21 mouse cellular contexts compared by ENCODE assay signal in the genomic region with DNA sequence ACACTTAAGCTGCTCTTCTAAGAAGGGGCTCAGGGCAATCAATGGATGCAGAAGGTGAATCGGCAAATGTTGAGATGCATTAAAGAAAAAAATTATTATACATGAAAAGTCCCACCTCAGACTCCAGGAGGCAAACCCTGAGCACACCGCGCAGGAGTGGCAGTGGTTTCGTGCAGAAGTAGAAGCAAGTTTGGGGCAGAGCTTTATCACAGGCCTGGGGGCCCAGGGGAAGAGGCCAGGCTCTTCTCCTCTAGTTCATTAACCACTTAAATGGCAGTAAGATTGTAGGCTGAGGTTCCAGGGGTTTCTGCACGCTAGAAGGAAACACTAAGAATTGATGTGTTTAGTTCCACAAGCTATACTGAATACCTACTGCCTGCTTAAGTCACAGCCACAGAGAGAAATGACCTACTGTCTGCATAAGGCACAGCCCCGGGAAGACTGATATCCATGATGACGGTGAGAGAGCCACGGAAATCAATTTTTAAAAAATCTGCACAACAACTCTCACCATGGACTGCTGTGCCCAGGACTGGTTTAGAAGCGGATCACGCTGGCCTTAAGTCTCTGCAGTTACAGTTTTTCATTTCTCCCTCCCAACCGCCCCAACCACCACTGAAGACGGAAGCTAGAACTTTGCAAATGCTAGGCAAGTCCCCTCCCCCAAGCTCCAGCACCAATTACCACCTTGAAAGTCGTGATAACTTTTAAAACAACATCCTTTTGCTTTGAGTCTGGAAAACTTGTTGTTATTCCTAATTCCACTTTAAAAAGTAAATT.
DNase-seq lines count a peak whose midpoint lies in the region; ATAC-seq lines count a peak whose summit lies in the region.
"Had no signal": no experiment of that assay in that cellular context is flagged by ENCODE, and none has a peak within 500 bp of the region (broad histone marks: within the 10 kb centered on the region; RNA-seq: fewer than 3 reads in every experiment).

No protein-coding gene starts in this region.

- intact Hi-C loops in heart, postnatal 36 days (cut with DNase I): no loop called here

- H3K9ac ChIP-seq in heart, embryonic 16.5 days (ENCODE audit: low read length): peak overlapping the region; percentile 41; the same call in 1 of the 2 replicates
- H3K9ac ChIP-seq in limb, embryonic 13.5 days: no peak overlapping the region
- H3K9ac ChIP-seq: forebrain, embryonic 15.5 days; limb, embryonic 15.5 days; neural tube, embryonic 12.5 days had no signal

- H3K9me3 ChIP-seq in heart, embryonic 16.5 days (replicated peaks; ENCODE audit: control insufficient read depth, low read length): no peaks in the 10 kb centered on the region
- no peaks in the 10 kb centered on the region for H3K9me3 ChIP-seq in limb, embryonic 13.5 days
- H3K9me3 ChIP-seq: forebrain, embryonic 15.5 days; limb, embryonic 15.5 days; neural tube, embryonic 12.5 days had no signal

- peak overlapping the region; percentile 44 for H3K4me2 ChIP-seq in heart, embryonic 16.5 days (ENCODE audit: low read depth, low read length)
- 0 out of 2 replicates have a peak overlapping the region, but pooled peaks have one; percentile 16 for H3K4me2 ChIP-seq in limb, embryonic 13.5 days (replicated peaks)
- H3K4me2 ChIP-seq: forebrain, embryonic 15.5 days; limb, embryonic 15.5 days; neural tube, embryonic 12.5 days had no signal

- 40% methylated on average over 13 of the region's 13 CpGs for WGBS in heart, embryonic 16.5 days
- WGBS in limb, embryonic 13.5 days: 46% methylated on average over 13 of the region's 13 CpGs

- ATAC-seq in heart, embryonic 16.5 days (replicated peaks; ENCODE audit: extremely low read depth, insufficient read depth, low FRiP score): no peak
- ATAC-seq in activated CD4-positive, CD25-positive, alpha-beta regulatory T cell, adult 4 months: peak; percentile 60
- ATAC-seq in limb, embryonic 13.5 days (ENCODE audit: low FRiP score, low read depth): no peak
- ATAC-seq: forebrain, embryonic 15.5 days; hindbrain, postnatal 0 days had no signal

- H3K4me1 ChIP-seq in heart, embryonic 16.5 days (ENCODE audit: control insufficient read depth, insufficient read depth, low read length): peaks cover 17% of the 10 kb centered on the region
- peaks cover 18% of the 10 kb centered on the region for H3K4me1 ChIP-seq in limb, embryonic 13.5 days
- H3K4me1 ChIP-seq: forebrain, embryonic 15.5 days; neural tube, embryonic 12.5 days had no signal

- H3K27me3 ChIP-seq in heart, embryonic 16.5 days (ENCODE audit: control insufficient read depth, insufficient read depth, low read length): no peaks in the 10 kb centered on the region
- no peaks in the 10 kb centered on the region for H3K27me3 ChIP-seq in limb, embryonic 13.5 days
- H3K27me3 ChIP-seq: CH12.LX; forebrain, embryonic 15.5 days; limb, embryonic 15.5 days; neural tube, embryonic 12.5 days had no signal

- H3K4me3 ChIP-seq in heart, embryonic 16.5 days (ENCODE audit: low read length): no peak overlapping the region
- no peak overlapping the region for H3K4me3 ChIP-seq in limb, embryonic 13.5 days
- H3K4me3 ChIP-seq: erythroblast, embryonic 14.5 days; forebrain, embryonic 15.5 days; limb, embryonic 15.5 days; neural tube, embryonic 12.5 days had no signal

- H3K27ac ChIP-seq in heart, embryonic 16.5 days (ENCODE audit: low read length): peak overlapping the region; percentile 65; the same call in 1 of the 2 replicates
- no peak overlapping the region for H3K27ac ChIP-seq in limb, embryonic 13.5 days
- H3K27ac ChIP-seq: forebrain, embryonic 15.5 days; hindbrain, postnatal 0 days; limb, embryonic 15.5 days; neural tube, embryonic 12.5 days had no signal

- DNase-seq in heart, postnatal 36 days: no peak
- peak; percentile 67 for DNase-seq in thymus, postnatal 4 days
- DNase-seq in adrenal gland, postnatal 4 days (ENCODE audit: low spot score in 2 of 2): no peak
- DNase-seq in urinary bladder, postnatal 10 days (ENCODE audit: low spot score): no peak
- DNase-seq: adrenal gland, adult 8-10 months; cerebellum, adult 11-12 months; cerebellum, postnatal 36 days; kidney, adult 8-10 months; kidney, postnatal 36 days; layer of hippocampus, adult 9-11 months; lung, postnatal 36 days; spleen, adult 18-20 months had no signal

- H3K36me3 ChIP-seq in heart, embryonic 16.5 days (ENCODE audit: control insufficient read depth, insufficient read depth): no peaks in the 10 kb centered on the region
- H3K36me3 ChIP-seq in limb, embryonic 13.5 days: no peaks in the 10 kb centered on the region
- H3K36me3 ChIP-seq: forebrain, embryonic 15.5 days; limb, embryonic 15.5 days; neural tube, embryonic 12.5 days had no signal
